Mouse (Mus musculus) urinary bladder, postnatal 4 days (tissue): ENCODE measurements around the gene Gm28551.
A peak's percentile ranks its signal among the peaks of the same experiment; 100 is the strongest.
"Not testable (repeated sequence)": the region's sequence is repeated elsewhere in the genome, so short reads cannot be mapped to it uniquely, and the experiment has no call there.

Experiments used
- DNase-seq, 2 experiments: peaks; one replicate each; pipeline ENCODE4 v3.0.0; 2021 to 2022; ENCODE audit warnings: low spot score in 2 of 2

The Gm28551 gene

GRCm38 (mm10) chr1:53352327-53353261, at the start of gene Gm28551, which contains the start of the genes Asdurf and Asnsd1:
TSS of gene Gm28551 (minus strand) at chr1:53352667.
TSS of gene Asdurf (minus strand) at chr1:53352619.
TSS of gene Asnsd1 (minus strand) at chr1:53352752.
- DNase-seq, result peak; percentile 97 to 98

- DNase-seq, result not testable (repeated sequence)
These were observed 41.7 kb upstream of the Gm28551 start for GRCm38 (mm10) chr1:53393936-53394760.

GRCm38 (mm10) chr1:53388762-53389161, 36.3 kb upstream of the Gm28551 start:
- DNase-seq, result no peak

- no peak for DNase-seq
These were observed 31.7 kb upstream of the Gm28551 start for GRCm38 (mm10) chr1:53384085-53384688.

DNA sequence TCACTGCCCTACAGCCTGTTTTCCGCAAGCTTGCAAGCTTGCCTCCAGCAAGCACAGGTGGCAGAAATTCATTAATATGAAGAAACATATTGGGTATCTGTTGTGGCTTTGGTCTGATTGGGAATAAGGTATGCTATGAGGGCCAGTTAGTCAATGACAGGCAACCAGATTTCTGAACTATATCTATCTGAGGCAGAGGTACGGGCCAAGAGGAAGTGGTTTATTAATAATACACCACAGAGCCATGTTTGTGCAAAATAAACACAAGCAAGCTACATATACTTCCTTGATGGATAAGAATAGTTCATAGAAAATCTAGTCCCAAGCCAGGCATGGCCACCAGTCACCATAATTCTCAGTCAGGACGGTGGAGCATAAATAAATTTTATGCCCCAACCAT, 25.3 kb upstream of the Gm28551 start:
- DNase-seq, result no peak

DNA sequence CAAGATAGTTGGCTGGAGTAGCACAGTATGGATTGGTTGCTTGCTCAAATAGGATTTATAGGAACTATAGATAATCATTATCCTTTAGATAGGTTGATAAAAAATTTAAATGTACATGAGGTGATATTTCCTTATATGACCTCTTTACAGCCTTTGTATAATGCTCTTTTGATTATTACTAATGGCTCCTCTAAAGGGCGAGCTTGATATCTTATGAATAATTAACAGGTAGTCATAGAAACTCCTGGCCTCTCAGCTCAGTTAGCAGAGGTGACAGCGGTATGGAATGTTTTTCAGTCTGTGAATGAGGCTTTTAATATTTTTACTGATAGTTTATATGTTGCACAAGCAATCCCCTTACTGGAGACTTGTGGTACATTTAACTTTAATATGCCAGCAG, 23.5 kb upstream of the Gm28551 start:
- not testable (repeated sequence) for DNase-seq

DNA sequence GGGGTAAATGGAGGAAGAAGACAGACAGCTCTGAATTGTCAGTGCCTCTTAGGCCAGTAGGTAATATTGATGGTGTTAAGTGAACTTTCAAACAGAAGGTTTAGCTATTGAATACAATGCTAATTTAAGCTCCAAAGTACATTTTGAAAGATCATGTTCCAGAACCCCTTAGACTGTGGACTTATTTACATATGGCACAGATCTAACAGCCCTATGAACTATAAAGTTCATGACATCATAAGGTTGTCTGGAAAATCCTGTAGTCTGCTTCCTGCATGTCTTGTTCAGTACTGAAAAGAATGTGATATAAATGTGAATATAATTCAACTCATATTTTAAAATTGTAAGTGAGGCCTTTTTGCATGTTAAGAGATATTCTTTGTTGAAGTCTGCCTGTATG, 6.5 kb upstream of the Gm28551 start:
- no peak for DNase-seq

GRCm38 (mm10) chr1:53341071-53341470, 11.4 kb downstream of the Gm28551 start:
- no peak for DNase-seq

DNA sequence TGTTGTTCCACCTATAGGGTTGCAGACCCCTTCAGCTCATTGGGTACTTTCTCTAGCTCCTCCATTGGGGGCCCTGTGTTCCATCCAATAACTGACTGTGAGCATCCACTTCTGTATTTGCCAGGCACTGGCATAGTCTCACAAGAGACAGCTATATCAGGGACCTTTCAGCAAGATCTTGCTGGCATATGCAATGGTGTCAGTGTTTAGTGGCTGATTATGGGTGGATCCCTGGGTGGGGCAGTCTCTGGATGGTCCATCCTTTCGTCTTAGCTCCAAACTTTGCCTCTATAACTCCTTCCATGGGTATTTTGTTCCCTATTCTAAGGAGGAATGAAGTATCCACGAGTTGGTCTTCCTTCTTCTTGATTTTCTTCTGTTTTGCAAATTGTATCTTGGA, 15.1 kb downstream of the Gm28551 start:
- DNase-seq, result not testable (repeated sequence)

- DNase-seq, result no peak
These were observed 17.0 kb downstream of the Gm28551 start for GRCm38 (mm10) chr1:53335465-53335864.

DNA sequence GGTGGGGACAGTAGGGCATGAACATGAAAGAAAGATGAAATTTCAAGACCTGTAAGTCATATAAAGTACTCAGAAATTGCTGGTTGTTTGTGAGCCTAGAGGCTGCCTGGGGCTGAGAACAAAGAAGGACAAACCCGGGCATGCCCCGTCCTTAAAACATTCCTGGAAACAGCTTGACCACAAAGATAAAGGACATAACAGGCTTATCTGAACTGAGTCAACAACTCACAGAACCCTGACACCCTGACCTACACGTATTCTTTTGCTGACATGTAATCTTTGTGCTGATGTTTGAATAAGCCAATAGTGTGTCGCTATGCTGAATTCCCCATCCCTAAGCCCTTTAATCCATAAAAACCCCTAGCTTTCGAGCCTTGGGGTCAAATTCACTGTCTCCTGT, 18.9 kb downstream of the Gm28551 start:
- DNase-seq, result not testable (repeated sequence)

DNA sequence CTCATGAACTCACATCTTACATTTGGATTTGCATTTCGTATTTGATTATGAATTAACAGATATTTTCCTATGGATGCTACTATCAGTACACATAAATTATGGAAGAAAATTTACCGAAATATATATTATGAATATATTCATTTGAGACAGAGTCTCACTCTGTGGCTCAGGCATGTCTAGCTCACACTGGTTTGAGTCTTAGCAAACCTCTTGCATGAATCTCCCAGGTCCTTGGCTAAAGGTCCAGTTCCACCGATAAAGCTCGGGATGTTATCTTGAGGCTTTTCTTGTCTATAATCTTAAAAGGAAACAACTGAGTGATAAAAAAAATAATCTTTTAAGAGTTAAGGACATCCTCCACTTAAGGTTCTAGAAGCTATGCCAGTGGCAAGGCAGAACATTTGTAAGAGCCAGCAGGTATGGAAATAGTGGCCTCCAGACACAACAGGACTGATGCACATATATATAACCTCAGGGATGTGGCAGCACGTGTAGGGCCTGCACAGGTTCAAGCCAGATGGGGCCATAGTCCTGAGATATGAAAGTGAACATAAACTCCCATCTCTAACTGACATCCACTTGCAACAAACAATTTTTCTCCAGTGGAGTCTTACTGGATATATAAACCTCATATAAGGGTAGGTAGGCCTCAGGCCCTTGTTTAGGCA, 27.5 kb downstream of the Gm28551 start:
- no peak for DNase-seq

GRCm38 (mm10) chr1:53324277-53324676, 28.2 kb downstream of the Gm28551 start:
- no peak for DNase-seq

DNA sequence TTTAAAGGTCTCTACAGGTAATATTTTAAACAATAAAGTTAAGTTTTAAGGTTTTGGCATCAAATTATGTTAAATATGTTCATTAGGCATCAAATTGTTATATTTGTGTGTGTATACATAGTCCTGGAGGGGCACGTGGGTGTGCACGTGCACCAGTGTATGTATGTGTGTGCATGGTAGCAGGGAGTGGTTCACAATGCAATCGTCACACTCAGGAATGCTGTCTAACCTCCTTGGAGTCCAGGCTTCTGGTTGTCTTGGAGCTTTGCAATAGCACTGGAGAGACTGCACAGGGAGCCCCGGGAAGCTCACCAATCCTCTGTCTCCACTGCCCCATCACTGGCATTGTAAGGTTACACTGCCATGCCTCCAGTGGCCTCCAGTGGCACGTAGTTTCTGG, 29.2 kb downstream of the Gm28551 start:
- no peak for DNase-seq

GRCm38 (mm10) chr1:53321662-53322344, 30.7 kb downstream of the Gm28551 start:
- DNase-seq, result no peak

- peak; percentile 72 to 85 for DNase-seq
These were observed 39.2 kb downstream of the Gm28551 start, which contains the start of gene Osgepl1 for GRCm38 (mm10) chr1:53312989-53313967. TSS of gene Osgepl1 (plus strand) at chr1:53313624.

DNA sequence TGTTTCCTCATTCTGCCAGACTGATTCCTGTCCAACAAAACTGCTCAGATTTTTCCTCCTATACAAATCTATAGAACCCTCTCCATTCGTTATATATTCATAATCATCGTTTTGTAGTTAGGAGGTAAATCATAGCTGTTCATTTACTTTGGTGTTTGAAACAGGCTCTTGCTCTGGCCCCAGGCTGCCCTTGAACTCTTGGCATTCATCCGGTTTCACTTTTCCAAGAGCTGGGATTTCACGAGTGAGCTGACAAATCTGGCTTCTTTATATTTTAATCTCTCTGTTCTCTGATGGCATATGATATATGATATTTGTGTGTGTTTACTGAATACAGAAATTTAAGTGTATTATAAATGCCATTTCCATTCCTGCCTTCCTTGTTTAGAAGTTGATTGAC, 52.0 kb downstream of the Gm28551 start:
- DNase-seq, result no peak

GRCm38 (mm10) chr1:53296581-53297383, 55.7 kb downstream of the Gm28551 start, which contains the start of the genes Pms1, Ormdl1 and Gm28778:
TSS of gene Pms1 (minus strand) at chr1:53297018.
TSS of gene Ormdl1 (plus strand) at chr1:53297095.
TSS of gene Gm28778 (plus strand) at chr1:53297111.
- peak; percentile 89 to 92 for DNase-seq
